Mouse (Mus musculus): ENCODE measurements around the gene Gm3854.

DNA sequence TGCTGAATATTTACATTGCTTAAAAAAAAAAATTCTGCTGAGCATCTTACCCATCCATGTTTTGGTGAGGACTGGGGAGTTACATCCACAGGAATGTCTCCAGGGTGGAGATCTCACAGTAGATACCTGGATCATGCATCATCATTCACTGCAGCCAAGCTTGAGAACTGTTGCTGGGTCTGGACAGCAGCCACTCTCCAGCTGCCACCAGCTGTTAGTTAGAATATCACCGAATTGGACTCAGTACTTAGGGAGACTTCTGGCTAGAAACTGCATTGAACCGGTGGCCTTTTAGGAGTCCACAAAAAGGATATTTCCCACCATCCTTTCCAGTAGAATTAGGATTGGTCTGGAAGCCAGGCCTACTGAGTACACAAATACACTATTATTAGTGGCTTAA, 14.6 kb downstream of the Gm3854 start:
- TF ChIP-seq POLR2A (IDR thresholded peaks at IDR 0.05; ENCODE audit: borderline replicate concordance, extremely low read depth, low read depth, low read length): no peak
- TF ChIP-seq CTCF (IDR thresholded peaks at IDR 0.05; ENCODE audit: insufficient read depth, low read length): no peak
